Mouse (Mus musculus) gastrocnemius, adult 2 months (tissue): ENCODE data around the gene Smad3. TPM values are rescaled to one million over a fixed set of nuclear protein-coding genes. Genes with fewer than 3 reads are reported as not detected.

Experiments
- DNase-seq: peaks from one replicate; pipeline ENCODE4 v3.0.0; 2022
- H3K27ac ChIP-seq: fragments of 200-600 bp; 2 replicates; pipeline ENCODE4 v1.8.1; 2022; ENCODE audit warnings: mild to moderate bottlenecking
- H3K4me3 ChIP-seq: fragments of 200-600 bp; 2 replicates; pipeline ENCODE4 v1.8.1; 2022; ENCODE audit warnings: mild to moderate bottlenecking, moderate library complexity
- CTCF ChIP-seq: fragments of 200-600 bp; IDR thresholded peaks from 2 replicates; pipeline ENCODE4 v1.8.1; 2022; ENCODE audit warnings: antibody characterized with exemption, mild to moderate bottlenecking, moderate library complexity
- intact Hi-C: fragments of 180-260 bp; cut with DNase I; formaldehyde crosslinking; loops from one replicate; pipeline ENCODE4 v1.15.1; 2025
- total RNA-seq, 2 experiments: library from RNA; stranded (reverse); gene quantifications; 2 replicates each; pipeline ENCODE4 v1.2.3; 2021

Smad3 gene
- total RNA-seq, 2 experiments from 2014 or later = 61.7 to 75.3 TPM

DNA sequence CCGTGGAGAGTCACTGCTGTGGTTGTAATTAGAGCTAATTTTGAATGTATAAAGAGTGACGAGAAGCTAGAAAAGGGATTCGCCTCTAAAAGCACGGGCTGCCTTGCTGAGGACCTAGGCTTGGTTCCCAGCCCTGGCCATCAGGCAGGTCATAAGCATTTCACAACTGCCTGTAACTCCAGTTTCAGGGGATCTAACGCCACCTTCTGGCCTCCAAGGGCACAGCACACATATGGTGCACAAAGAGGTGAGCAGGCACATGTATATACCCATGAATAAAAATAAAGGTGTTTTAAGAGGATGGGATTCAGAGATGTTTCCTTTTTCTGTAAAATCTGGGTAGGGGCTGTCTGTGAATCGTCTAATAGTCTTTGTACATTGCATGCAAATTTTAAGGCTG is 147.6 kb downstream of the Smad3 start:
- intact Hi-C loops = no loop called here
- Histone ChIP-seq H3K27ac (peak overlapping the region; percentile 59; the same call in 1 of the 2 replicates), H3K4me3 (no peak overlapping the region)
- DNase-seq = no peak
- TF ChIP-seq CTCF = peak; percentile 9; the same call in 1 of the 2 replicates

DNA sequence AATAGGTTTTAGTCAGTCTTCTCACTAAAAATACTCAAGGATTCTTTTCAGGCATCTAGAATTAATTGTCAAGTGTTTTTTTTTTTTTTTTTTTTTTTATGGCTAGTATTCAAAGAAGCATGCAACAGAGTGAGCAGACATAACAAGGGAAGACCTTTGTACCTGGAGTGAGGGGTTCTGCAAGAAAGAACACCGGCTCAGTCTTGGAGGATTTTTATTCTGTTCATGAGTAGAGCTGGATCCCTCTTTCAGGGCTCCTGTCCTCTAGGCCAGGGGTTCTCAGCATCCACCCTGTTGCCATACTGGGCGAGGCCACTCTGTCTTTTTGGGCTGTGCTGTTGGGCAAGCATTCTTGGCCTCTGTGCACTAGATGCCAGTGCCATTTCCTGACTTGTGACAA is 148.0 kb downstream of the Smad3 start:
- no peak for DNase-seq
- Histone ChIP-seq H3K27ac (peak overlapping the region; percentile 59), H3K4me3 (no peak overlapping the region; the same call in 1 of the 2 replicates)
- intact Hi-C loops = no loop called here
- no peak for TF ChIP-seq CTCF

DNA sequence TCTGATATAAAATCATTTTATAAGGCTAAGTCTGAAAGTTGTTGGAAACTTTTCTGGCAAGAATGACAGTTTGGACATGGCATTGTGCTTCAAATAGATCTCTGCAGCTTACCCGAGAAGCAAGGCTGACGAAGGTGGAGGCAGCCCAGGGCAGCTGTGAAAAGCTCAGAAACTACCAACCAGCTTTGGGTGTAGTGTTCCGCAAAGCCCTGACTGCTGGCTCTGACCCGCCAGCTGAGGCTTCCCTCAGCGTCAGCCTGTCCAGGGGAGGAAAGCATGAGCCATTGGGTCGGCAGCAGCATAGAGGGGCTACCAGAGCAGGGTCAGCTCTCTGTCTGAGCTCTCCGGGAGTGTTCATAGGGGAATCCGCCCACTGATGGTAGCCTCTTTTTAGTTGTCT is 148.5 kb downstream of the Smad3 start:
- Histone ChIP-seq H3K4me3 (peak overlapping the region; percentile 40), H3K27ac (peak overlapping the region; percentile 59)
- intact Hi-C loops = no loop called here
- TF ChIP-seq CTCF = no peak
- DNase-seq = peak; percentile 55

DNA sequence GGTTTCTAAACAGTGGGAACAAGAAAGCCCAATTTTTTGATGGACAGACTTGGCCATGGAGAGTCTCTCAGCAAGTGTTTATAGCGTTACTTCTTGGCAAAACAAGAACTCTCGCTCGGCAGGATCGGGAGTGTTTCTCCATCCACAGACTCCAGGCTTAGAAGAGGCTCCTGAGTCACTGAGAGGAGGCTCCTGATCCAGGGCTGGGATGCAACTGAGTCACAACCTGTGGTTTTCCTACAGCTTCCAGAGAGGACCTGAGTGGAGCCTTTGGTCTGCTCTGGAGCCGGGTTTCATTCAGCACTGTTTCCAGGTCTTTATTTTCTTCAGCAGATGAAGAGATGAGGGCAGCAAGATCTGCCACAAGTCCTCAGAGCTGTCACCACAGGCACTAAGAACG is 149.8 kb downstream of the Smad3 start:
- Histone ChIP-seq H3K27ac (no peak overlapping the region), H3K4me3 (no peak overlapping the region)
- no peak for TF ChIP-seq CTCF
- intact Hi-C loops = no loop called here
- DNase-seq = no peak

DNA sequence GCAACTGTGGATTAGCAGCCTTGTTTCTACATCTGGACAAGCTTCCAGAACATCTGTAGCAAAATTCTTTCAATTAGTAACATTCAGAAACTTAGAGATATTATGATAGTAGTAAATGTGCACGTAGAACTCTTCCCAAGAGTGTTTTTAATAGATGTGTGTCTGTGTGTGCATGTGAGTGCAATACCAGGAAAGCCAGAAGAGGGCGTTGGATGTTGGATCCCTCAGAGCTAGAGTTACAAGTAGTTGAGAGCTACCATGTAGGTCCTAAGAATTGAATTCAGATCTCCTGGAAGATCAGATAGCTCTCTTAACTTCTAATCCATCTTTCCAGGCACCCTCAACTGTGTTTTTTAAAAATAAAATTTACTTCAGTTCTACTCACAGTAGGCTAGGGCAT is 151.2 kb downstream of the Smad3 start:
- intact Hi-C loops = no loop called here
- DNase-seq = no peak
- peak; percentile 27; the same call in 1 of the 2 replicates for TF ChIP-seq CTCF
- Histone ChIP-seq H3K4me3 (no peak overlapping the region), H3K27ac (no peak overlapping the region)

DNA sequence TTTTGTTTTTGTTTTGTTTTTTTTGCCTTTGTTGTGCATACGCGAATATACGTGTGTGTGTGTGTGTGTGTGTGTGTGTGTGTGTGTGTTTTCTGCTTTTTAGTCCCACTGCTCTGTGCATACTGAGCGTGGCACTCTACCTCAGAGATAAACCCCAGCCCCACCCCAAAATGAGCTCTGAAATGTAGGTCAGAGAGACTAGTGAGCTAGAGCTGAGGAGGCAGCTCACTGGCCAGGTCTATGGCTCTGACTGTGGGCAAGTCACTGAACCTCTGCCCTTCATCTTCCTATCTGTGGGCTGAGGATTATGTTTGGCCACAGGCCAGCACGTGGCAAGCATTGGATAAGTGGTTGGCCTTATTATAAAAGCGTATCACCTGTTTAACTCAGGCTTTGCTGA is 153.9 kb downstream of the Smad3 start:
- Histone ChIP-seq H3K27ac (no peak overlapping the region), H3K4me3 (peak overlapping the region; percentile 84)
- TF ChIP-seq CTCF = no peak
- intact Hi-C loops = loop anchor here (5.0 kb wide), 1 partner anchor 153 kb away; the partner anchor contains the start of gene Smad3
- no peak for DNase-seq

DNA sequence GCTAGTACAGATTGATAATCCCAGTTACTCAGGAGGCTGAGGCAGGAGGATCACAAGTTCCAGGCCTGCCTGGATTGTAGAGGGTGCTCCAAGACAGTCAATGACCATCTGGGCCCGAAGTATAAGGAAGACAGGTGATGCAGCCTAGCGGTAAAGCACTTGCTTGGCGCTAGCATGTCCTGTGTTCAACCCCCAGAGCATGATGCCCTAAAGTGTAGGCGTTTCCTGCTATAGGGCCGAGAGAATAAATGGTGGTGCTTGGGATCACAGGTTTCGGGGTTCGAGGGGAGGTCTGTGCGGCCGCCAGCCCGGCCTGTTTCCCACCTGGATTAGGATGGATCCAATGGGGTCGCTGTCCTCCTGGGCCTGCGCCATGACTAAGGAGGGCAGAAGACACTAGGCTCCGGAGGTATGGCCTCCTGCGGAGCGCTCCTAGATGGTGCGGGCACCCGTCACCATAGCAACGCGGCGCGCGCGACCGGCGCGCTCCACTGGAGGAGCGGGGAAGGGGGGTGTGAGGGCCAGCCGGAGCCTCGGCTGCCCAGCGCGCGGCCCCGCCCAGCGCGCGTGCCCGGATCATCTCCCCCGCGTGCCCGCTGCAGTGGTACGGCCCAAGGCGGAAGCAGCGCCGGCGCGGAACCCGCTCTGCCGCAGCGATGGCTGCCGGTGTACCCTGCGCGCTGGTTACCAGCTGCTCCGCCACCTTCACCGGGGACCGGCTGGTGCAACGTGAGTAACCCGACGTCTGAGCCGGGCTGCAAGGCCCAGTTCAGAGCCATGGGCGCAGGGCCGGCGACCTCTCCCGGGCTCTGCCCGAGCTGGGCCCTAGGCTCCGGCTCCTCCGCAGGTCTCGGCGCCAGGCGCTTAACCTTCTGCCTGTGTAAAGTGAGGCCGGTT is 155.5 kb downstream of the Smad3 start, which contains the start of the genes Iqch and Aagab:
Iqch (minus strand) TSS at position 451 of the 897 bp plus-strand sequence.
Aagab (plus strand) TSS at position 618 of the 897 bp plus-strand sequence.
- peak; percentile 98 for DNase-seq
- no peak for TF ChIP-seq CTCF
- intact Hi-C loops = loop anchor here (5.0 kb wide), 1 partner anchor 155 kb away; the partner anchor contains the start of gene Smad3
- H3K4me3 ChIP-seq = peak within 1 kb of the TSS; percentile 84
- H3K27ac ChIP-seq = peak within 1 kb of the TSS; percentile 90

Other genes starting within 250 kb of the Smad3 start
- not detected for gene Iqch, start 155.5 kb downstream of the Smad3 start, total RNA-seq
- 10 to 100 TPM; 11.1 to 12.2 TPM for gene Aagab, start 155.3 kb downstream of the Smad3 start, total RNA-seq